Mouse (Mus musculus) cortical plate, adult 2 months (tissue): Measurements from ENCODE around the gene Zscan5b. TPM values are rescaled to one million over a fixed set of nuclear protein-coding genes. Genes with fewer than 3 reads are reported as not detected.
A peak's percentile ranks its signal among the peaks of the same experiment; 100 is the strongest.
"Not testable (repeated sequence)": the region's sequence is repeated elsewhere in the genome, so short reads cannot be mapped to it uniquely, and the experiment has no call there.

Source experiments
- H3K27ac ChIP-seq: fragments of 200-500 bp; 2 replicates; pipeline ENCODE4 v1.5.1; 2012; ENCODE audit warnings: low read length, control low read depth, inconsistent platforms; ENCODE audit not compliant: insufficient read depth
- H3K4me1 ChIP-seq: fragments of 200-500 bp; 2 replicates; pipeline ENCODE4 v1.6.1; 2011; ENCODE audit warnings: low read length; ENCODE audit not compliant: control insufficient read depth, insufficient read depth
- H3K4me3 ChIP-seq: fragments of 200-500 bp; 2 replicates; pipeline ENCODE4 v1.5.1; 2011; ENCODE audit warnings: mild to moderate bottlenecking, low read length, control low read depth; ENCODE audit not compliant: insufficient read depth
- CTCF ChIP-seq: fragments of 200-500 bp; IDR thresholded peaks from 2 replicates; pipeline ENCODE4 v1.5.1; 2011; ENCODE audit warnings: mild to moderate bottlenecking, control low read depth, low read length; ENCODE audit not compliant: insufficient read depth; ENCODE audit errors: extremely low read depth
- POLR2A ChIP-seq: fragments of 200-500 bp; IDR thresholded peaks from 2 replicates; pipeline ENCODE4 v1.6.1; 2011; ENCODE audit warnings: mild to moderate bottlenecking, low read length, control low read depth; ENCODE audit not compliant: insufficient read depth; ENCODE audit errors: extremely low read depth
- polyA plus RNA-seq: library from polyadenylated mRNA; depleted of rRNA; stranded (reverse); fragments of >200 nt; gene quantifications from 2 replicates; pipeline ENCODE4 v1.2.3, GENCODE M21; 2012

Zscan5b gene
- polyA plus RNA-seq, 1 experiment = not detected

DNA sequence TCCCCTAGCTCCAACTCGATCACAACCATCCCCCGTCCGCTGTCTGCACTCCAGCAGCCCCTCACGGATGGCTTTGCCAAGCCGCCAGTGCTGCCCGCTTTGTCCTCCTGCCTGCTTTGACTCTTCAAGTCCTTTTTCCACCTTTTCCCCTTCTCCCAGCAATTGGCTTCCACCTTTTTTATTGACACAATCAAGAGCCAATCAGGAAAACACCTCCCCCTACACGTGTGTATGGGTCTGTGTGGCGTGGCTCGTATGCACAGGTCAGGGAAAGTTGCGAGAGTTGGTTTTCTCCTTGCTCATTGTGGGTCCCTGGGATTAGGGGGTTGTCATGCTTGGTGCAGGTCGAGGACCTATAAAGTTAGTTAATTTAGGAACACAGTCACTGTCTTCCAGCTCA is 17.7 kb downstream of the Zscan5b start:
- TF ChIP-seq CTCF (no peak), POLR2A (no peak)
- Histone ChIP-seq H3K27ac (no peak overlapping the region), H3K4me3 (no peak overlapping the region), H3K4me1 (no peaks in the 10 kb centered on the region)

DNA sequence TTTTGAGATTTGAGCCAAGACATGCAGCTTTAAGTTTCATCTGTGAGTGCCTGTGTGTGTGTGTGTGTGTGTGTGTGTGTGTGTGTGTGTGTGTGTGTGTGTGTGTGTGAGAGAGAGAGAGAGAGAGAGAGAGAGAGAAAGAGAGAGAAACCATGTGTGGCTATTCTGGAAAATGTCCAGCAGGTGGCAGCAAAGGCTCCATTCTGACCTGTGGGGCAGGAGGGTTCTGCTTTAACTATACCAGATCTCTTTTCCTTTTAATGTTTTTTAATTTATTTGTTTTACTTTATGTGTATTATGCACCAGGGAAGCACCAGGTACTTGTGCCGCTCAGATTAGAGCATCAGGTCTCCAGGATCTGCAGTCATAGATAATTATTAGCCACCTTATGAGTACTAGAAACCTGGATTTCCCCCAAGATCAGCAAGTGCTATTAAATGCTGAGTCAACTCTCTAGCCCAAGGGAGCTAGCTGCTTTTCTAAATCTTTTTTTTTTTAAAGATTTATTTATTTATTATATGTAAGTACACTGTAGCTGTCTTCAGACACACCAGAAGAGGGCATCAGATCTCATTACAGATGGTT is 18.9 kb downstream of the Zscan5b start:
- TF ChIP-seq CTCF = peak; percentile 39; the same call in 1 of the 2 replicates
- not testable (repeated sequence) for H3K4me1 ChIP-seq, H3K27ac ChIP-seq, H3K4me3 ChIP-seq

DNA sequence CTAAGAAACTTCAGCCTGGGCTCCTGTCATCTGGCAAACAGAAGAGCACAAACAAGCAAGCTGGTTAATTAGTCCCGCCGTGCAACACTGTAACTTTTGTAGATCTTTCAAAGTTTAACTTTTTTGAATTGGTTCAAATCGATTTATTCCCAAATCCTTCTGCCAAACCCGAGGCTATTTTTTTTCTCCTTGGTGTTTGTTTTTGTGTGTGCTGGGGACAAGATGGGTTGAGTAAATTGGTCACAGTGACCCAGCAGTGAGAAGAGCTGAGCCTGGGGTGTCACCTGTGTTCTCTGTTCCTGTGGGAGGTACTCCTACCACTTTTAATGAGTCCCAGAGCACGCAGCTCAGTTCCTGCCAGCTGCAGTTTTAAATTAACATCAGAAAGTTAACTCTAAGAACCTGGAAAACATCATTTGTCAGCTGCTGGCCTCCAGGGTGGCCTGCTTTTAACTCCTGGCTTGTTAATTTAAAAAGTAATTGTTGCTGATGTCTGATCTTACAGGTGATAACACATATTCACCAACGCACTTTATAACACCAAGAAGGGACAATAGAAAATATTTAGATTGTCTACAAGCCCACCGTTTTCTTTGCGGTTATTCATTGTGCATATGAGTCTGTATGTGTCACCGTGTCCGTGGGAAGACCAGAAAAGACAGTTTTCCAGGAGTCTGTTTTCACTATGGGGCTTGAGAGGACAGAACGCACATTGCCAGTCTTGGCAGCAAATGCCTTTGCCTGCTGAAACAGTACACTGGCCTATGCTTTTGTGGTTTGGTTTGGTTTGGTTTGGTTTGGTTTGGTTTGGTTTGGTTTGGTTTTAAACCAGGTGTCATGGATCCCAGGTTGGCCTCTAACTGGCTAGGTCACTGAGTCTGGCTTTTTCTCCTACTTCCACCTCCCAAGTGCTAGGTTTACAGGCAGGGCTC is 22.5 kb downstream of the Zscan5b start:
- TF ChIP-seq POLR2A (no peak), CTCF (no peak)
- Histone ChIP-seq H3K4me1 (no peaks in the 10 kb centered on the region), H3K4me3 (no peak overlapping the region), H3K27ac (no peak overlapping the region)

DNA sequence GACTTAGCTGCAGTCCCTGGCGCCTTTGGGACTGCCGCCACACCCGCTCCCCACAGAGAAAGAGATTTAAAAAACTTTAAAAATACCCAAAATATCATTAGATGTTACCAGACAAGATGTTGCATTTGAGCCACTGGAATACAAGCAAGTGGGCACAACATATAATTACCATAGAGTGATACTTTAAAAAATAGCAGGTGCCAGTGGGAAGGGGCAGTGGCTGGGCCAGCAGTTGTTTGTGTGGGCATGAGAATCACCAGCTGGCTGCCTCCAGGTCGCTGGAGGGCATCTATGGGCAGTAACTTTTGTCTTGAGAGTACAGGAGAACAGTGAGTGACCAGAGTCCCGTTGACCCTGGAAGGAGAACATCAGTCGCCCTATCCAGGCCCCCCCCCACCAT is 30.3 kb downstream of the Zscan5b start, which contains the start of gene Epp13:
Gene Epp13 (plus strand): TSS at position 301 of the 400 bp plus-strand sequence.
- TF ChIP-seq CTCF (no peak), POLR2A (no peak)
- no peak within 1 kb of the TSS for H3K4me3 ChIP-seq
- H3K4me1 ChIP-seq = no peaks in the 10 kb centered on the region
- no peak within 1 kb of the TSS for H3K27ac ChIP-seq

DNA sequence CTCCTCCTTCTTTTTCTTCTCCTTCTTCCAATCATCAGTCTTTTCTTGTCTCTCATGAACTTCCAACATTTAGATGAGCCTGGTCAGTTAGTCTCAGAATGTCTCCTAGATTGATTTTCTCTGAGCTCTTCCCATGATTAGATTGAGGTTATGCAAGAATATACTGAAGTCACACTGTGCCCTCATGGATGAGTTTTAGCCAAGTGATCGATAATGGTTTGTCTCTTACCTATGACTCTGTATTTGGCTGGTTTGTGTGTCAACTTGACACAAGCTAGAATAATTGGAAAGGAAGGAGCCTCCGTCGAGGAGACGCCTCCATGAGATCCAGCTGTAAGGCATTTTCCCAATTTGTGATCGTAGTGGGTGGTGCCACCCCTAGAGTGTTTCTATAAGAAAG is 32.4 kb downstream of the Zscan5b start:
- H3K4me1 ChIP-seq = no peaks in the 10 kb centered on the region
- TF ChIP-seq POLR2A (no peak), CTCF (no peak)
- H3K27ac ChIP-seq = no peak overlapping the region
- H3K4me3 ChIP-seq = no peak overlapping the region

DNA sequence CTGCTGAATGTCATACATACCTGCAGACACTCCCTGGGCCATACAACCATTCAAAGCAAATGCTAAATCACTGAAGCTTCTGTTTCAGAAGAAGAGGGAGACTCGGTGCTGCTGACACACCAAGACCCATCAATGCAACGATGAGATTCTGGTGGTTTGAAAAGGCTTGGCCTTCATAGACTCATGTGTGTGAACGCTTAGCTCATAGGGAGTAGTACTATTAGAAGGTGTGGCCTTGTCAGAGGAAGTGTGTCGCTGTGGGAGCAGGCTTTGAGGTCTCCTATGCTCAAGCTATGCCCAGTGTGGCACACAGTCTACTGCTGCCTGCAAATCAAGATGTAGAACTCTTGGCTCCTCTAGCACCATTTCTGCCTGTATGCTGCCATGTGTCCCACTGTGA is 35.3 kb downstream of the Zscan5b start:
- Histone ChIP-seq H3K4me3 (no peak overlapping the region), H3K4me1 (no peaks in the 10 kb centered on the region)
- TF ChIP-seq CTCF (no peak), POLR2A (no peak)

DNA sequence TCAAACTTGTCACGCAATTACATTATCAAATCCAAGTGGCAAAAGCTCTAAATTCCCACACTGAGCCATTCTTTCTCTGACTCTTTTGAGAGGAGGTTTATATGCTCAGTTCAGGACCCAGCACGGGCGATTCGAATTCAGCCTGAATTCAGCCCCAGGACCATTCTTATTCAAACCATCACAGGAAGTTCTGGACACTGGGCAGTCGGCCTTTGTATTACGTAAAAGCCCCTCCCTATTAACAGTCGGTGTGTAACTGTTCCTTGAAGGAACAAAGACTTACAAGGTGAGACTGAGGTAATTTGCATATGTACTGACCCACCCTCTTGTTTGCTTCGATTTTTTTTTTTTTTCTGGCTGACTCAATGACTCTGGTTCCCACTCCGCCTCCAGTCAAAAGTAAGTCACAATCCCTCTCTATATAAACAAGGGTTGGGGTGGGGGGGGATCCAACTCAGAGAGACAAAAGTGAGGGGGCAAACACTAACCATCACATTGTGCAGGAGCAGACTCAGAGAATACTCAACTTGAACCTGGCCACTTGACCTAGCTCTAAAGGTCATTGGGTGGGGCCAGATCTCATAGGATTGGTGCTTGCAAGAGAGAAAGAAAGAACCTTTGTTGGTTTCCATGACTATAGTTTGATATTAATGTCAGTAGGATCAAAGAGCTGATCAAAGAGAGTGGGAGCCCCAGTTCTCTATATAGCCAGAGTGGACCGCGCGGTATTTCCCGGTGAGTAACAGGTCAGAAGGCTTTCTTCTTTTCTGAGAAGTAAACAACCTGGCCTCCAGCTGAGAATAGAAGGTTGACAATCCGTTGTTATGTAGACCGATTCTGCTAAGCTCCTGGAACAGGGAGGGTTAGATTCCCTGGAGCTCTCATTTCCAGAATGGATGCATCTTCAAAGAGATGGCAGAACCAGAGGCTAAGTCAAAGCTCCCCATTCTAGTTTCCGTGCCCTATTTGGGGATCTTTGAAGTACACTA is 36.4 kb downstream of the Zscan5b start:
- TF ChIP-seq POLR2A = no peak
- TF ChIP-seq CTCF = no peak
- H3K4me1 ChIP-seq = no peaks in the 10 kb centered on the region
- H3K27ac ChIP-seq = no peak overlapping the region
- no peak overlapping the region for H3K4me3 ChIP-seq

More for the DNA sequence above, 35.3 kb downstream of the Zscan5b start:
- H3K27ac ChIP-seq = no peak overlapping the region

DNA sequence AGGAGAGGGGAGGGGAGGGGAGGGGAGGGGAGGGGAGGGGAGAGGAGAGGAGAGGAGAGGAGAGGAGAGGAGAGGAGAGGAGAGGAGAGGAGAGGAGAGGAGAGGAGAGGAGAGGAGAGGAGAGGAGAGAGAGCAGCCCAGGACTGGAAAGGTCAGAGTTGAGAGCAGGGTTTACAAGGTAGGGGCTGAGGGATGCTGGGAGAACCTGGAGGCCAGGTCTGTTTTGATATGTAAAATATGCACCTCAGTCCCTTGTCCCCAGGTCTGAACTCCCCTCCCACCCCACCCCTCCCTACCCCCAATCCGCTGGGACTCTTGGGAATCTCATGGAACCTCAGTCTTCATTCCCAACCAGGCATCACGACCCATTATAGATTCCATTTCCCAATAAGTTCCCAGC is 37.9 kb downstream of the Zscan5b start:
- H3K27ac ChIP-seq, H3K4me3 ChIP-seq, H3K4me1 ChIP-seq: not testable (repeated sequence)

DNA sequence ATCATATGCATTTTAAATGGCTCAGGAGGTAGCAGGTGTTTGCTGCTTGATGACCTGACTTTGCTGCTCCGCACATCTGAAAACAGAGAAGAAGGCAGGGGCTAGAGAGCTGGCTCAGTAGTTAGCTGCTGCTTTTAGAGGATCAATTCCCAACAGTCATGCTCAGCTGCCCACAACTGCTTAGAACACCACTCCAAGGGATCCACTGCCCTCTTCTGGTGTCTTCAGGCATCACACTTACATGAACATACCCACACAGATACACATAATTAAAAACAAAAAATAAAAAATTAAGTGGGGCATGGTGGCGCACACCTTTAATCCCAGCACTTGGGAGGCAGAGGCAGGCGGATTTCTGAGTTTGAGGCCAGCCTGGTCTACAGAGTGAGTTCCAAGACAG is 40.0 kb downstream of the Zscan5b start:
- H3K4me3 ChIP-seq = no peak overlapping the region
- H3K27ac ChIP-seq = no peak overlapping the region
- no peak for TF ChIP-seq POLR2A
- H3K4me1 ChIP-seq = no peaks in the 10 kb centered on the region

DNA sequence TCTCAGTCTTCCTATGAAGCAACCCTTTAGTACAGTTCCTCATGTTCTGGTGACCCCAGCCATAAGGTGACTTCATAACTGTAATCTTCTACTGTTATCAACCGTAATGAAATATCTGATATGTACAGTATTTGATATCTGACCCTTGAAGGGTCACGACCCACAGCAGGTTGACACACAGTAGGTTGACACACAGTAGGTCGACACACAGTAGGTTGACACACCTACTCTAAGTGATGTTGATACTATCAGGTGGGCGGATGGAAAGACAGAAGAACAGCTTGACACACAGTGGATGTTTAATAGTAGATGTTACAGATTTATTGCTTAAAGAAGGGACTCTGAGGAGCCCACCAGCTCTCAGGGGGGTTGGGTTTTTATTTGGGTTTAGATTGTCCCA is 40.9 kb downstream of the Zscan5b start:
- no peaks in the 10 kb centered on the region for H3K4me1 ChIP-seq
- H3K4me3 ChIP-seq = no peak overlapping the region
- no peak for TF ChIP-seq POLR2A
- no peak for TF ChIP-seq CTCF
- H3K27ac ChIP-seq = no peak overlapping the region
